ENCODE assay signal across 9 mouse cellular contexts in the genomic region with DNA sequence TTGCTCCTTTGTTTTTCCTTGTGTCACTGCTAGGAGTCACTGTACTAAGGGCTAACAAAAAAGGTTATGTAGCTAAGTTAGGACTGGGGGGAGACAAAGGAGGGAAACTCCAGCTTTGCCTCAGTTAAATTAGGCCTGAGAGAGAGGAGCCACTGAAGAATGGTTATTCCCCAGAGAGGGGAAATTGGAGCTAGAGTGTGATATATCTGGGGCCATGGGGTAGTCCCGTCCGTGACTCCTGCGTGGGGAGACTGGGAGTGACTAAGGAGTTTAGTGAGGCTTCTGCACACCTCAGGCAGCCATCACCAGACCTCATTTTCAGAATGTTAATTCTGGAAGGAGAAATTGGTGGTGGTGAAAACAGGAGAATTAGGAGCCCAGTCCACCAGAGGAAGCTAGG. TPM values are rescaled to one million over a fixed set of nuclear protein-coding genes. Genes with fewer than 3 reads are reported as not detected.
DNase-seq lines count a peak whose midpoint lies in the region; ATAC-seq lines count a peak whose summit lies in the region.
"Had no signal": no experiment of that assay in that cellular context is flagged by ENCODE, and none has a peak within 500 bp of the region (broad histone marks: within the 10 kb centered on the region; RNA-seq: fewer than 3 reads in every experiment).

No protein-coding gene starts in this region.

- H3K9ac ChIP-seq in hindbrain, embryonic 11.5 days (ENCODE audit: low read depth, low read length) = no peak overlapping the region
- peak overlapping the region; percentile 88 for H3K9ac ChIP-seq in embryonic facial prominence, embryonic 13.5 days
- H3K9ac ChIP-seq in intestine, embryonic 14.5 days (ENCODE audit: low read length) = peak overlapping the region; percentile 63
- H3K9ac ChIP-seq in midbrain, embryonic 15.5 days = no peak overlapping the region

- H3K27me3 ChIP-seq in hindbrain, embryonic 10.5 days (ENCODE audit: insufficient read depth, poor library complexity, severe bottlenecking) = no peaks in the 10 kb centered on the region
- H3K27me3 ChIP-seq in hindbrain, embryonic 11.5 days (ENCODE audit: control insufficient read depth, insufficient read depth, low read length) = no peaks in the 10 kb centered on the region
- no peaks in the 10 kb centered on the region for H3K27me3 ChIP-seq in embryonic facial prominence, embryonic 13.5 days
- H3K27me3 ChIP-seq in intestine, embryonic 14.5 days (replicated peaks; ENCODE audit: control insufficient read depth, insufficient read depth, low read length) = no peaks in the 10 kb centered on the region
- no peaks in the 10 kb centered on the region for H3K27me3 ChIP-seq in midbrain, embryonic 15.5 days (replicated peaks)

- 80% methylated on average over 3 of the region's 3 CpGs for WGBS in hindbrain, embryonic 10.5 days
- WGBS in hindbrain, embryonic 11.5 days = 78% methylated on average over 3 of the region's 3 CpGs
- 72% methylated on average over 3 of the region's 3 CpGs for WGBS in embryonic facial prominence, embryonic 13.5 days
- WGBS in intestine, embryonic 14.5 days = 80% methylated on average over 3 of the region's 3 CpGs
- WGBS in midbrain, embryonic 15.5 days = 81% methylated on average over 3 of the region's 3 CpGs

- ATAC-seq in hindbrain, embryonic 11.5 days (ENCODE audit: low FRiP score) = no peak
- no peak for ATAC-seq in embryonic facial prominence, embryonic 13.5 days (ENCODE audit: insufficient number of reproducible peaks, insufficient read depth, low FRiP score, low TSS enrichment, low read depth)
- no peak for ATAC-seq in intestine, embryonic 14.5 days (replicated peaks; ENCODE audit: low FRiP score, low TSS enrichment, low read depth)
- no peak for ATAC-seq in midbrain, embryonic 15.5 days (replicated peaks)

- no peak overlapping the region for H3K27ac ChIP-seq in hindbrain, embryonic 10.5 days
- no peak overlapping the region for H3K27ac ChIP-seq in hindbrain, embryonic 11.5 days (ENCODE audit: low read depth, low read length)
- H3K27ac ChIP-seq in embryonic facial prominence, embryonic 13.5 days = peak overlapping the region; percentile 83
- H3K27ac ChIP-seq in intestine, embryonic 14.5 days (ENCODE audit: low read depth) = no peak overlapping the region
- no peak overlapping the region for H3K27ac ChIP-seq in midbrain, embryonic 15.5 days

- no peak overlapping the region for H3K4me2 ChIP-seq in hindbrain, embryonic 11.5 days (replicated peaks; ENCODE audit: low read depth, low read length)
- peak overlapping the region; percentile 77 for H3K4me2 ChIP-seq in embryonic facial prominence, embryonic 13.5 days
- peak overlapping the region; percentile 70 for H3K4me2 ChIP-seq in intestine, embryonic 14.5 days (ENCODE audit: low read length)
- H3K4me2 ChIP-seq in midbrain, embryonic 15.5 days = peak overlapping the region; percentile 77

- peaks cover 28% of the 10 kb centered on the region for H3K4me1 ChIP-seq in hindbrain, embryonic 10.5 days (replicated peaks)
- H3K4me1 ChIP-seq in hindbrain, embryonic 11.5 days (replicated peaks; ENCODE audit: control insufficient read depth, insufficient read depth, low read length) = 0 out of 2 replicates have a peak, but pooled peaks cover 2% of the 10 kb centered on the region
- H3K4me1 ChIP-seq in embryonic facial prominence, embryonic 13.5 days = peaks cover 17% of the 10 kb centered on the region
- peaks cover 16% of the 10 kb centered on the region for H3K4me1 ChIP-seq in intestine, embryonic 14.5 days (replicated peaks; ENCODE audit: control insufficient read depth, insufficient read depth, low read length)
- peaks cover 18% of the 10 kb centered on the region for H3K4me1 ChIP-seq in midbrain, embryonic 15.5 days

- H3K36me3 ChIP-seq in hindbrain, embryonic 10.5 days = peaks cover 14% of the 10 kb centered on the region
- no peaks in the 10 kb centered on the region for H3K36me3 ChIP-seq in hindbrain, embryonic 11.5 days (ENCODE audit: control insufficient read depth, insufficient read depth, low read length)
- H3K36me3 ChIP-seq in embryonic facial prominence, embryonic 13.5 days = peaks cover 38% of the 10 kb centered on the region
- peaks cover 21% of the 10 kb centered on the region for H3K36me3 ChIP-seq in intestine, embryonic 14.5 days (ENCODE audit: control insufficient read depth, insufficient read depth, low read length)
- peaks cover 10% of the 10 kb centered on the region; the same call in 1 of the 2 replicates for H3K36me3 ChIP-seq in midbrain, embryonic 15.5 days (replicated peaks)

- H3K9me3 ChIP-seq in hindbrain, embryonic 10.5 days = no peaks in the 10 kb centered on the region
- no peaks in the 10 kb centered on the region for H3K9me3 ChIP-seq in hindbrain, embryonic 11.5 days (ENCODE audit: control insufficient read depth, low read length)
- no peaks in the 10 kb centered on the region for H3K9me3 ChIP-seq in embryonic facial prominence, embryonic 13.5 days
- no peaks in the 10 kb centered on the region for H3K9me3 ChIP-seq in intestine, embryonic 14.5 days (ENCODE audit: control insufficient read depth, low read length)
- H3K9me3 ChIP-seq in midbrain, embryonic 15.5 days = no peaks in the 10 kb centered on the region

- peak overlapping the region; percentile 86 for H3K4me3 ChIP-seq in hindbrain, embryonic 10.5 days
- no peak overlapping the region; the same call in 1 of the 2 replicates for H3K4me3 ChIP-seq in hindbrain, embryonic 11.5 days (ENCODE audit: low read depth, low read length)
- peak overlapping the region; percentile 95 for H3K4me3 ChIP-seq in embryonic facial prominence, embryonic 13.5 days
- peak overlapping the region; percentile 91 for H3K4me3 ChIP-seq in intestine, embryonic 14.5 days (ENCODE audit: low read depth, low read length)
- peak overlapping the region; percentile 58 for H3K4me3 ChIP-seq in midbrain, embryonic 15.5 days

- no peak for DNase-seq in hindbrain, embryonic 10.5 days (ENCODE audit: low spot score)
- DNase-seq in hindbrain, embryonic 11.5 days (ENCODE audit: low spot score) = no peak
- no peak for DNase-seq in intestine, embryonic 14.5 days (ENCODE audit: low spot score)
- no peak for DNase-seq in MN1 (ENCODE audit: low spot score)
- no peak for DNase-seq in layer of hippocampus, postnatal 14 days (ENCODE audit: low spot score in 2 of 2)
- DNase-seq in ovary, postnatal 36 days (ENCODE audit: low spot score) = no peak
- DNase-seq: thymus, postnatal 14 days had no signal

RNA-seq across cellular contexts. Expression of a gene that starts 1.6 kb away (rescaled TPM):
- 16.1 and 18.2 TPM in 2 replicates for polyA plus RNA-seq in hindbrain, embryonic 10.5 days (2016; fragmentation: Nextera tagmentation; extraction: Ambion mirVana)
- 15.4 and 17.9 TPM in 2 replicates for polyA plus RNA-seq in hindbrain, embryonic 11.5 days (2014; fragmentation: Nextera tagmentation; extraction: Ambion mirVana)
- 58.0 and 64.9 TPM in 2 replicates for polyA plus RNA-seq in embryonic facial prominence, embryonic 13.5 days (2015; fragmentation: Nextera tagmentation; extraction: Ambion mirVana)
- 35.7 and 38.2 TPM in 2 replicates for polyA plus RNA-seq in intestine, embryonic 14.5 days (2014; fragmentation: Nextera tagmentation; extraction: Ambion mirVana)
- 10.2 and 11.1 TPM in 2 replicates for polyA plus RNA-seq in midbrain, embryonic 15.5 days (2015; fragmentation: Nextera tagmentation; extraction: Ambion mirVana)
- 1 to 10 TPM; 9.4 to 9.5 TPM for total RNA-seq in layer of hippocampus, postnatal 14 days (2021)

RNA-seq across cellular contexts. Expression of a gene that starts 1.8 kb away (rescaled TPM):
- 42.0 and 43.5 TPM in 2 replicates for polyA plus RNA-seq in hindbrain, embryonic 10.5 days (2016; fragmentation: Nextera tagmentation; extraction: Ambion mirVana)
- polyA plus RNA-seq in hindbrain, embryonic 11.5 days (2014; fragmentation: Nextera tagmentation; extraction: Ambion mirVana) = 31.1 and 37.0 TPM in 2 replicates
- 33.0 and 40.7 TPM in 2 replicates for polyA plus RNA-seq in embryonic facial prominence, embryonic 13.5 days (2015; fragmentation: Nextera tagmentation; extraction: Ambion mirVana)
- 27.0 and 28.4 TPM in 2 replicates for polyA plus RNA-seq in intestine, embryonic 14.5 days (2014; fragmentation: Nextera tagmentation; extraction: Ambion mirVana)
- polyA plus RNA-seq in midbrain, embryonic 15.5 days (2015; fragmentation: Nextera tagmentation; extraction: Ambion mirVana) = 26.8 and 31.0 TPM in 2 replicates
- total RNA-seq in layer of hippocampus, postnatal 14 days (2021) = 10 to 100 TPM; 32.4 to 33.2 TPM

RNA-seq across cellular contexts. Expression of a gene that starts 16.3 kb away (rescaled TPM):
- 0.25 TPM in 1 of 2 replicates, not detected in the other for polyA plus RNA-seq in hindbrain, embryonic 10.5 days (2016; fragmentation: Nextera tagmentation; extraction: Ambion mirVana)
- not detected in 2 replicates for polyA plus RNA-seq in hindbrain, embryonic 11.5 days (2014; fragmentation: Nextera tagmentation; extraction: Ambion mirVana)
- not detected in 2 replicates for polyA plus RNA-seq in embryonic facial prominence, embryonic 13.5 days (2015; fragmentation: Nextera tagmentation; extraction: Ambion mirVana)
- polyA plus RNA-seq in intestine, embryonic 14.5 days (2014; fragmentation: Nextera tagmentation; extraction: Ambion mirVana) = not detected in 2 replicates
- polyA plus RNA-seq in midbrain, embryonic 15.5 days (2015; fragmentation: Nextera tagmentation; extraction: Ambion mirVana) = 0.26 and 0.27 TPM in 2 replicates
- total RNA-seq in layer of hippocampus, postnatal 14 days (2021) = under 1 TPM; 0.30 to 0.45 TPM

RNA-seq across cellular contexts. Expression of a gene that starts 20.9 kb away (rescaled TPM):
- polyA plus RNA-seq in hindbrain, embryonic 10.5 days (2016; fragmentation: Nextera tagmentation; extraction: Ambion mirVana) = 0.34 TPM in 1 of 2 replicates, not detected in the other
- polyA plus RNA-seq in hindbrain, embryonic 11.5 days (2014; fragmentation: Nextera tagmentation; extraction: Ambion mirVana) = 0.18 and 0.25 TPM in 2 replicates
- 0.24 TPM in 1 of 2 replicates, not detected in the other for polyA plus RNA-seq in embryonic facial prominence, embryonic 13.5 days (2015; fragmentation: Nextera tagmentation; extraction: Ambion mirVana)
- not detected in 2 replicates for polyA plus RNA-seq in intestine, embryonic 14.5 days (2014; fragmentation: Nextera tagmentation; extraction: Ambion mirVana)
- 0.63 and 0.89 TPM in 2 replicates for polyA plus RNA-seq in midbrain, embryonic 15.5 days (2015; fragmentation: Nextera tagmentation; extraction: Ambion mirVana)
- total RNA-seq in layer of hippocampus, postnatal 14 days (2021) = 1 to 10 TPM in 1 of 2 experiments, under 1 TPM in 1; 0.79 to 1.9 TPM

RNA-seq across cellular contexts. Expression of a gene that starts 39.2 kb away (rescaled TPM):
- 149 and 182 TPM in 2 replicates for polyA plus RNA-seq in hindbrain, embryonic 10.5 days (2016; fragmentation: Nextera tagmentation; extraction: Ambion mirVana)
- polyA plus RNA-seq in hindbrain, embryonic 11.5 days (2014; fragmentation: Nextera tagmentation; extraction: Ambion mirVana) = 177 and 201 TPM in 2 replicates
- 199 and 212 TPM in 2 replicates for polyA plus RNA-seq in embryonic facial prominence, embryonic 13.5 days (2015; fragmentation: Nextera tagmentation; extraction: Ambion mirVana)
- polyA plus RNA-seq in intestine, embryonic 14.5 days (2014; fragmentation: Nextera tagmentation; extraction: Ambion mirVana) = 143 and 144 TPM in 2 replicates
- polyA plus RNA-seq in midbrain, embryonic 15.5 days (2015; fragmentation: Nextera tagmentation; extraction: Ambion mirVana) = 237 and 238 TPM in 2 replicates
- total RNA-seq in layer of hippocampus, postnatal 14 days (2021) = 10 to 100 TPM; 21.1 to 25.3 TPM

Comparison
In these comparisons a context has a peak if more than half of its experiments do, and no peak if none do; other contexts are left out.
1. H3K9ac ChIP-seq: peak in embryonic facial prominence, embryonic 13.5 days (single experiment) and intestine, embryonic 14.5 days (single experiment); none in hindbrain, embryonic 11.5 days (single experiment) and midbrain, embryonic 15.5 days (single experiment).